Mouse (Mus musculus) thymus, postnatal 0 days (tissue): ENCODE results near the gene Amz1. TPM values are rescaled to one million over a fixed set of nuclear protein-coding genes. Genes with fewer than 3 reads are reported as not detected.

Source experiments
- DNase-seq: peaks from one replicate; pipeline ENCODE4 v3.0.0-alpha.2; 2015; ENCODE audit warnings: low spot score
- polyA plus RNA-seq: library from polyadenylated mRNA; unstranded; fragments of >200 nt; fragmentation: Nextera tagmentation; extraction: Ambion mirVana; gene quantifications from 2 replicates; pipeline ENCODE4 v1.2.1, GENCODE M21; 2015

Gene Amz1
- polyA plus RNA-seq, 1 experiment from 2014 or later: 3.9 TPM

GRCm38 (mm10) chr5:140764921-140765613, 41.1 kb downstream of the Amz1 start:
- DNase-seq: no peak

GRCm38 (mm10) chr5:140766566-140766965, 42.6 kb downstream of the Amz1 start:
- no peak for DNase-seq

- DNase-seq: no peak
These were observed 43.8 kb downstream of the Amz1 start for GRCm38 (mm10) chr5:140767704-140768141.

- DNase-seq: no peak
These were observed 44.4 kb downstream of the Amz1 start for GRCm38 (mm10) chr5:140768333-140768732.

GRCm38 (mm10) chr5:140771612-140772011, 47.7 kb downstream of the Amz1 start:
- DNase-seq: peak; percentile 23

- DNase-seq: no peak
These were observed 48.2 kb downstream of the Amz1 start for GRCm38 (mm10) chr5:140772158-140772557.

- DNase-seq: no peak
These were observed 51.2 kb downstream of the Amz1 start for GRCm38 (mm10) chr5:140775111-140775510.

GRCm38 (mm10) chr5:140776968-140777367, 53.0 kb downstream of the Amz1 start:
- no peak for DNase-seq

- no peak for DNase-seq
These were observed 57.2 kb downstream of the Amz1 start for GRCm38 (mm10) chr5:140781122-140781521.

GRCm38 (mm10) chr5:140781886-140782572, 58.1 kb downstream of the Amz1 start:
- no peak for DNase-seq

GRCm38 (mm10) chr5:140783577-140783976, 59.6 kb downstream of the Amz1 start:
- no peak for DNase-seq

- DNase-seq: peak; percentile 84
These were observed 60.4 kb downstream of the Amz1 start for GRCm38 (mm10) chr5:140784288-140784687.

GRCm38 (mm10) chr5:140785240-140785872, 61.4 kb downstream of the Amz1 start:
- no peak for DNase-seq

GRCm38 (mm10) chr5:140789561-140789960, 65.6 kb downstream of the Amz1 start:
- no peak for DNase-seq

GRCm38 (mm10) chr5:140790392-140790791, 66.5 kb downstream of the Amz1 start:
- DNase-seq: no peak

- no peak for DNase-seq
These were observed 67.3 kb downstream of the Amz1 start for GRCm38 (mm10) chr5:140790937-140791877.

GRCm38 (mm10) chr5:140792233-140792632, 68.3 kb downstream of the Amz1 start:
- DNase-seq: no peak

GRCm38 (mm10) chr5:140794753-140795152, 70.8 kb downstream of the Amz1 start:
- no peak for DNase-seq

- DNase-seq: no peak
These were observed 71.2 kb downstream of the Amz1 start for GRCm38 (mm10) chr5:140795176-140795575.

- DNase-seq: no peak
These were observed 72.1 kb downstream of the Amz1 start for GRCm38 (mm10) chr5:140796051-140796450.

- no peak for DNase-seq
These were observed 74.2 kb downstream of the Amz1 start for GRCm38 (mm10) chr5:140798158-140798557.
